Mouse (Mus musculus) CD4-positive, CD25-positive, alpha-beta regulatory T cell, adult 9 weeks (primary cell): ENCODE results near the gene Prkag1. TPM values are rescaled to one million over a fixed set of nuclear protein-coding genes. Genes with fewer than 3 reads are reported as not detected.

ENCODE experiments used
- polyA plus RNA-seq: library from polyadenylated mRNA; unstranded; fragments of 100-300 nt; shearing (Covaris generic); gene quantifications from one replicate; pipeline ENCODE4 v1.2.1, GENCODE M21; 2017

Gene Prkag1
- 156 TPM for polyA plus RNA-seq

GRCm38 (mm10) chr15:98830736-98831683, at the start of gene Prkag1:
Prkag1 (minus strand) TSS chr15:98831521.

GRCm38 (mm10) chr15:98871070-98871915, 40.0 kb upstream of the Prkag1 start, which contains the start of gene Kmt2d:
Kmt2d (minus strand) TSS chr15:98871204.

GRCm38 (mm10) chr15:98809390-98809789, 21.9 kb downstream of the Prkag1 start, which contains the start of gene Ddn:
Ddn (minus strand) TSS chr15:98809490.

GRCm38 (mm10) chr15:98789661-98790535, 41.4 kb downstream of the Prkag1 start, which contains the start of gene Wnt1:
Wnt1 (plus strand) TSS chr15:98789857.

GRCm38 (mm10) chr15:98777762-98778161, 53.6 kb downstream of the Prkag1 start, which contains the start of gene Wnt10b:
Wnt10b (minus strand) TSS chr15:98778150.

Other genes starting within 250 kb of the Prkag1 start
- 4.7 TPM for gene Adcy6, start 221.4 kb downstream of the Prkag1 start, polyA plus RNA-seq
- gene Cacnb3, start 200.7 kb downstream of the Prkag1 start, polyA plus RNA-seq: 0.11 TPM
- gene Ddx23, start 168.6 kb downstream of the Prkag1 start, polyA plus RNA-seq: 32.3 TPM
- 1.6 TPM for gene Rnd1, start 154.1 kb downstream of the Prkag1 start, polyA plus RNA-seq
- gene Ccdc65, start 123.3 kb downstream of the Prkag1 start, polyA plus RNA-seq: not detected
- 0.24 TPM for gene Fkbp11, start 103.3 kb downstream of the Prkag1 start, polyA plus RNA-seq
- gene Arf3, start 68.3 kb downstream of the Prkag1 start, polyA plus RNA-seq: 35.9 TPM
- gene Wnt10b, start 53.4 kb downstream of the Prkag1 start, polyA plus RNA-seq: not detected
- not detected for gene Wnt1, start 41.7 kb downstream of the Prkag1 start, polyA plus RNA-seq
- gene Ddn, start 22.0 kb downstream of the Prkag1 start, polyA plus RNA-seq: not detected
- gene Kmt2d, start 39.7 kb upstream of the Prkag1 start, polyA plus RNA-seq: 26.5 TPM
- gene Rhebl1, start 63.0 kb upstream of the Prkag1 start, polyA plus RNA-seq: 23.2 TPM
- gene Dhh, start 67.0 kb upstream of the Prkag1 start, polyA plus RNA-seq: 0.09 TPM
- gene Lmbr1l, start 86.7 kb upstream of the Prkag1 start, polyA plus RNA-seq: 82.5 TPM
- 486 TPM for gene Tuba1b, start 103.0 kb upstream of the Prkag1 start, polyA plus RNA-seq
- gene Gm49450, start 122.0 kb upstream of the Prkag1 start, polyA plus RNA-seq: not detected
- 212 TPM for gene Tuba1a, start 122.2 kb upstream of the Prkag1 start, polyA plus RNA-seq
- gene Tuba1c, start 198.4 kb upstream of the Prkag1 start, polyA plus RNA-seq: 75.2 TPM
- gene Prph, start 223.7 kb upstream of the Prkag1 start, polyA plus RNA-seq: not detected
- gene Troap, start 243.1 kb upstream of the Prkag1 start, polyA plus RNA-seq: 0.81 TPM